ENCODE assay signal across 9 mouse cellular contexts in genomic region chr12:112143833-112144201, GRCm38 (mm10). TPM values are rescaled to one million over a fixed set of nuclear protein-coding genes. Genes with fewer than 3 reads are reported as not detected.
DNase-seq lines count a peak whose midpoint lies in the region; ATAC-seq lines count a peak whose summit lies in the region.
"Had no signal": no experiment of that assay in that cellular context is flagged by ENCODE, and none has a peak within 500 bp of the region (broad histone marks: within the 10 kb centered on the region; RNA-seq: fewer than 3 reads in every experiment).

No protein-coding gene starts in this region.

- ATAC-seq in heart, embryonic 14.5 days (ENCODE audit: insufficient number of reproducible peaks, insufficient read depth, low FRiP score, low read depth), result no peak
- no peak for ATAC-seq in hindbrain, embryonic 15.5 days (ENCODE audit: low FRiP score, low read depth)
- no peak; the same call in 1 of the 2 replicates for ATAC-seq in midbrain, embryonic 16.5 days

- 1% methylated on average over 29 of the region's 52 CpGs for WGBS in heart, embryonic 14.5 days
- WGBS in embryonic facial prominence, embryonic 10.5 days, result under 1% methylated on average over 52 of the region's 52 CpGs
- WGBS in hindbrain, embryonic 15.5 days, result under 1% methylated on average over 46 of the region's 52 CpGs
- WGBS in midbrain, embryonic 16.5 days, result 1% methylated on average over 32 of the region's 52 CpGs

- no peak overlapping the region for H3K27ac ChIP-seq in heart, embryonic 14.5 days (replicated peaks in 1 of 2; ENCODE audit: control insufficient read depth in 1 of 2, insufficient read depth in 1 of 2, low read depth in 2 of 2, low read length in 2 of 2)
- peak overlapping the region; percentile 44 for H3K27ac ChIP-seq in embryonic facial prominence, embryonic 10.5 days (replicated peaks)
- H3K27ac ChIP-seq in hindbrain, embryonic 15.5 days (replicated peaks), result peak overlapping the region; percentile 30; the same call in 1 of the 2 replicates
- H3K27ac ChIP-seq in midbrain, embryonic 16.5 days (ENCODE audit: low read length), result peak overlapping the region; percentile 61

- H3K9ac ChIP-seq in heart, embryonic 14.5 days (ENCODE audit: low read length), result no peak overlapping the region; the same call in 1 of the 2 replicates
- H3K9ac ChIP-seq in hindbrain, embryonic 15.5 days, result peak overlapping the region; percentile 47
- peak overlapping the region; percentile 78 for H3K9ac ChIP-seq in midbrain, embryonic 16.5 days (ENCODE audit: low read depth, low read length)

- DNase-seq in heart, postnatal 4 days, result no peak
- peak; percentile 54 for DNase-seq in embryonic facial prominence, embryonic 10.5 days (ENCODE audit: low spot score)
- DNase-seq in adrenal gland, adult 18-20 months (ENCODE audit: low spot score in 2 of 2), result no peak
- no peak for DNase-seq in kidney, adult 11 months
- no peak for DNase-seq in ovary, postnatal 36 days (ENCODE audit: low spot score)

- peak overlapping the region; percentile 89 for H3K4me2 ChIP-seq in heart, embryonic 14.5 days (ENCODE audit: low read length)
- peak overlapping the region; percentile 89 for H3K4me2 ChIP-seq in hindbrain, embryonic 15.5 days
- peak overlapping the region; percentile 84 for H3K4me2 ChIP-seq in midbrain, embryonic 16.5 days (ENCODE audit: low read length)

- no peaks in the 10 kb centered on the region for H3K9me3 ChIP-seq in heart, embryonic 14.5 days (ENCODE audit: control insufficient read depth, low read length)
- no peaks in the 10 kb centered on the region for H3K9me3 ChIP-seq in embryonic facial prominence, embryonic 10.5 days
- no peaks in the 10 kb centered on the region for H3K9me3 ChIP-seq in hindbrain, embryonic 15.5 days
- no peaks in the 10 kb centered on the region for H3K9me3 ChIP-seq in midbrain, embryonic 16.5 days (replicated peaks; ENCODE audit: control insufficient read depth, low read length, poor library complexity, severe bottlenecking)

- H3K4me3 ChIP-seq in heart, embryonic 14.5 days (ENCODE audit: control insufficient read depth in 1 of 2, insufficient read depth in 1 of 2, low read depth in 1 of 2, low read length in 2 of 2), result peak overlapping the region; percentile 29 to 42; a peak in 3 of 4 replicates
- peak overlapping the region; percentile 74 for H3K4me3 ChIP-seq in embryonic facial prominence, embryonic 10.5 days
- H3K4me3 ChIP-seq in hindbrain, embryonic 15.5 days, result peak overlapping the region; percentile 52
- H3K4me3 ChIP-seq in midbrain, embryonic 16.5 days (ENCODE audit: low read depth, low read length), result peak overlapping the region; percentile 66

- H3K27me3 ChIP-seq in heart, embryonic 14.5 days (ENCODE audit: control insufficient read depth, insufficient read depth, low read length), result peaks cover 69% of the 10 kb centered on the region
- H3K27me3 ChIP-seq in embryonic facial prominence, embryonic 10.5 days (replicated peaks; ENCODE audit: low read depth, poor library complexity, severe bottlenecking), result peaks cover 72% of the 10 kb centered on the region
- H3K27me3 ChIP-seq in hindbrain, embryonic 15.5 days, result peaks cover 52% of the 10 kb centered on the region
- H3K27me3 ChIP-seq in midbrain, embryonic 16.5 days (ENCODE audit: control insufficient read depth, insufficient read depth, low read depth, low read length), result peaks cover 22% of the 10 kb centered on the region

- H3K4me1 ChIP-seq in heart, embryonic 14.5 days (ENCODE audit: control insufficient read depth in 2 of 2, insufficient read depth in 2 of 2, low read length in 2 of 2), result peaks cover 9 to 30% of the 10 kb centered on the region in 2 experiments; a peak in 3 of 4 replicates
- peaks cover 62% of the 10 kb centered on the region for H3K4me1 ChIP-seq in embryonic facial prominence, embryonic 10.5 days
- H3K4me1 ChIP-seq in hindbrain, embryonic 15.5 days (replicated peaks), result peaks cover 54% of the 10 kb centered on the region
- H3K4me1 ChIP-seq in midbrain, embryonic 16.5 days (ENCODE audit: control insufficient read depth, insufficient read depth, low read length), result peaks cover 38% of the 10 kb centered on the region

- no peaks in the 10 kb centered on the region for H3K36me3 ChIP-seq in heart, embryonic 14.5 days (ENCODE audit: control insufficient read depth, insufficient read depth, low read length)
- 0 out of 2 replicates have a peak, but pooled peaks cover 3% of the 10 kb centered on the region for H3K36me3 ChIP-seq in embryonic facial prominence, embryonic 10.5 days (replicated peaks)
- no peaks in the 10 kb centered on the region for H3K36me3 ChIP-seq in hindbrain, embryonic 15.5 days
- no peaks in the 10 kb centered on the region for H3K36me3 ChIP-seq in midbrain, embryonic 16.5 days (ENCODE audit: control insufficient read depth, insufficient read depth, low read length)

RNA-seq across cellular contexts. Expression of gene Kif26a, which starts 2.2 kb away (rescaled TPM):
- 1.7 and 1.9 TPM in 2 replicates for polyA plus RNA-seq in heart, embryonic 14.5 days (2014; fragmentation: Nextera tagmentation; extraction: Ambion mirVana)
- 10 to 100 TPM; 29.0 to 32.5 TPM for total RNA-seq in heart, postnatal 4 days (2021)
- 3.3 and 3.4 TPM in 2 replicates for polyA plus RNA-seq in embryonic facial prominence, embryonic 10.5 days (2016; fragmentation: Nextera tagmentation; extraction: Ambion mirVana)
- polyA plus RNA-seq in hindbrain, embryonic 15.5 days (2015; fragmentation: Nextera tagmentation; extraction: Ambion mirVana), result 4.3 and 4.9 TPM in 2 replicates
- 4.7 and 6.2 TPM in 2 replicates for polyA plus RNA-seq in midbrain, embryonic 16.5 days (2015; fragmentation: Nextera tagmentation; extraction: Ambion mirVana)
- 1 to 10 TPM; 6.9 to 7.1 TPM for total RNA-seq in adrenal gland, adult 18-20 months (2021)
- total RNA-seq: CH12.LX had no signal

RNA-seq across cellular contexts. Expression of gene Aspg, which starts 37.3 kb away (rescaled TPM):
- polyA plus RNA-seq in heart, embryonic 14.5 days (2014; fragmentation: Nextera tagmentation; extraction: Ambion mirVana), result 0.15 TPM in 1 of 2 replicates, not detected in the other
- under 1 TPM; 0.20 to 0.26 TPM for total RNA-seq in heart, postnatal 4 days (2021)
- 2.7 TPM in 2 replicates for polyA plus RNA-seq in embryonic facial prominence, embryonic 10.5 days (2016; fragmentation: Nextera tagmentation; extraction: Ambion mirVana)
- polyA plus RNA-seq in hindbrain, embryonic 15.5 days (2015; fragmentation: Nextera tagmentation; extraction: Ambion mirVana), result 0.86 and 1.0 TPM in 2 replicates
- polyA plus RNA-seq in midbrain, embryonic 16.5 days (2015; fragmentation: Nextera tagmentation; extraction: Ambion mirVana), result 0.66 and 0.74 TPM in 2 replicates
- total RNA-seq in adrenal gland, adult 18-20 months (2021), result 10 to 100 TPM; 32.9 to 41.5 TPM
- total RNA-seq: CH12.LX had no signal

Comparison
In these comparisons a context has a peak if more than half of its experiments do, and no peak if none do; other contexts are left out.
1. H3K27ac ChIP-seq: peak in embryonic facial prominence, embryonic 10.5 days (single experiment), hindbrain, embryonic 15.5 days (single experiment) and midbrain, embryonic 16.5 days (single experiment); none in heart, embryonic 14.5 days (0 of 2).
2. Peak in every context shown above with its lines, with median percentiles within 50 percentile points of each other: H3K4me2 ChIP-seq and H3K4me3 ChIP-seq.